Mouse (Mus musculus) cerebellum, postnatal 10 days (tissue): ENCODE data around the gene Oas1a.
A peak's percentile ranks its signal among the peaks of the same experiment; 100 is the strongest.
"Not testable (repeated sequence)": the region's sequence is repeated elsewhere in the genome, so short reads cannot be mapped to it uniquely, and the experiment has no call there.

Experiments used
- DNase-seq, 2 experiments: peaks; one replicate each; pipeline ENCODE4 v3.0.0; 2021; ENCODE audit warnings: mixed read lengths in 2 of 2

Gene Oas1a

GRCm38 (mm10) chr5:120906791-120907733, at the start of gene Oas1a:
TSS of gene Oas1a (minus strand) at chr5:120907521.
- not testable (repeated sequence) for DNase-seq

DNA sequence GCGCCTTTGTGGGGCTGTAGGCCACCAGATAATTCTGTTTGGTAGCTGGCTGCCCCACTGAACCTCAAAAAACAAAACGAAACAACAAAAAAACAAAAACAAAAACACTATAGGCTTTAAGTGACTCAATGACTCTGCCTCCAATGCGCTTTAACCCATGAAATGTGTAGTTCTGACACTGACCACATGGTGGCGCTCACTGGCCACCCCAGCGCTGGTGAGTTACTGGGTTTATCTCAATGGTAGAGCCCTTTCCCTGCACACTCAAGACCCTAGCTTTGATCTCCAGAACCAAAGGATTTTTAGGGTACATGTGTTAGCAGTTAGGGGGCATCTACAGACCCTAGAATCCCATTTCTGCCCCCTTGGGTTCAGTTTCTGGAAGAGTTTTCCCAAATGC, 46.7 kb upstream of the Oas1a start:
- peak; percentile 79 to 82 for DNase-seq

DNA sequence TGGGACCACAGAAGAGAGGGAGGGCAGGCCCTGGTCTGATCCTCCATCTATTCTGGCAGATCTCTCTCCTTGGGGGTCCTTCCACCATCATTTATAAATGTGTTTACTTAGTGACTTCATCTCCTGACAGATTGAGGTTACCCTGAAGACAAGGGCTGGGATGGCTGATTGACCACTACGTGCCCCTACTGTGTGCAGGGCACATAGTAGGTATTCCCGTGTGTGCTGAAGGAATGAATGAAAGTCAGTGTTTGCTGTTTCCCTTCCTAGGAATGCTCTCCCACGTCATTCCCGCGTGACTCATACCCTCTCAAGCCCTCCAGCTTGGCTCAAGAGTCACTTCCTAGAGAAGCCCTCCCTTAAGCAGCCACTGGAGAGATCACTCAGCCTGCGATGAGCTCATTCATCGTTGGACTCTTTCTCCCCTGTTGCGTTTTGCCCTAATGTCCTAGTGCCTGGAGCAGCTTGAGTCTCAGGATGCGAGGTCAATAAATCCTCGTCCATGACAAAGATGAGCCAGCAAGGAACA, 45.0 kb upstream of the Oas1a start:
- no peak for DNase-seq

GRCm38 (mm10) chr5:120942076-120942475, 34.8 kb upstream of the Oas1a start:
- DNase-seq: peak in 1 of 2 experiments; percentile 49

DNA sequence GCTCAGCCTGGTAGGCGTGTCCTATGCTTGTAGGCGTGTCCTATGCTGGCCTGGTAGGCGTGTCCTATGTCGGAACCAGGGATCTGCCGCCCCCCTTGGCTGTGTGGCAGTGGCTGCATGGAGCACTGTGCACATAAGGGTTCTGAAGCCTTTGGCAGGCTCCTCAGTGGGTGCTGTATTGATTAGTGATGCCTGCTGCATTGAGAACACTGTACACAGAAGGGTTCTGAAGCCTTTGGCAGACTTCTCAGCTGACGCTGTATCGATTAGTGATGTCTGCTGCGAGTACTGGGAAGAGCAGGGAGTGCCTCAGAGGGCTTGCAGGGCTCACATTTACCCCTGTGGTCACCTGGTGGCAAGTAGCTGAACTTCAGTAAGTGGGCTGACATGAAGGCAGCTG, 31.3 kb upstream of the Oas1a start:
- DNase-seq: no peak

- no peak for DNase-seq
Measured at GRCm38 (mm10) chr5:120937841-120938240, 30.5 kb upstream of the Oas1a start.

GRCm38 (mm10) chr5:120933966-120934365, 26.6 kb upstream of the Oas1a start:
- DNase-seq: no peak

GRCm38 (mm10) chr5:120927036-120927435, 19.7 kb upstream of the Oas1a start:
- peak; percentile 52 to 56 for DNase-seq

- not testable (repeated sequence) for DNase-seq
Measured at GRCm38 (mm10) chr5:120926311-120926710, 19.0 kb upstream of the Oas1a start.

DNA sequence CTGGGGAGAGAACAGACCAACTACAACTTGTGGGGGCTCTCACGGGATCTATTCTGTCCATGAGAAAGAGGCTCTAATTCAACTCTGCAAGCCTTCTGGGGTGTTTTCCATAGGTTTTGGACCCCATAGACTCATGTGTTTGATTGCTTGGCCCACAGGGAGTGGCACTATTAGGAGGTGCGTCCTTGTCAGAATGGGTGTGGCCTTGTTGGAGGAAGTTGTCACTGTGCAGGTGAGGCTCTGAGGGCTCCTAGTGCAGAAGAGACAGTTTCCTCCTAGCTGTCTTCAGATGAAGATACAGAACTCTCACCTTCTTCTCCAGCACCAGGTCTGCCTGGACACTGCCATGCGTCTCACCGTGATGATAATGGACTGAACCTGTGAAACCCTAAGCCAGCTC, 17.2 kb upstream of the Oas1a start:
- DNase-seq: not testable (repeated sequence)

DNA sequence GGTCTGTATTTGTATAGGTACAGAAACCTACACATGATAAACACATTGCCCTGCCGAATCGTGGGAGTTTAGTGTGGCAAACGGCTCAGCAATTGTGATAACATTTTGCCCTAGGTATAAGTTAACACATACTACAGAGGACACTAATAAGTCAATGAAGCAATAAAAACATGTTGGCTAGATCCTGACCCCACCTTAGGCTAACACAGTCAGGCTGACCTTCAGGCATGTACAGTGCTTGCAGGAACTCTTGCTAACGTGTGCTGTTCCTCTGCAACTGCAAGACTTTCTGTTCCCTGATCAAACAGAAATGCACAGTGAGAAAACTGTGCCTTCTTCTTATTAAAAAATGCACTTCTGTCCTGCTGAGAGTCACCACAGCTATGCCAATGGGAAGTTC, 16.6 kb upstream of the Oas1a start:
- DNase-seq: no peak

GRCm38 (mm10) chr5:120920296-120920695, 13.0 kb upstream of the Oas1a start:
- no peak for DNase-seq

DNA sequence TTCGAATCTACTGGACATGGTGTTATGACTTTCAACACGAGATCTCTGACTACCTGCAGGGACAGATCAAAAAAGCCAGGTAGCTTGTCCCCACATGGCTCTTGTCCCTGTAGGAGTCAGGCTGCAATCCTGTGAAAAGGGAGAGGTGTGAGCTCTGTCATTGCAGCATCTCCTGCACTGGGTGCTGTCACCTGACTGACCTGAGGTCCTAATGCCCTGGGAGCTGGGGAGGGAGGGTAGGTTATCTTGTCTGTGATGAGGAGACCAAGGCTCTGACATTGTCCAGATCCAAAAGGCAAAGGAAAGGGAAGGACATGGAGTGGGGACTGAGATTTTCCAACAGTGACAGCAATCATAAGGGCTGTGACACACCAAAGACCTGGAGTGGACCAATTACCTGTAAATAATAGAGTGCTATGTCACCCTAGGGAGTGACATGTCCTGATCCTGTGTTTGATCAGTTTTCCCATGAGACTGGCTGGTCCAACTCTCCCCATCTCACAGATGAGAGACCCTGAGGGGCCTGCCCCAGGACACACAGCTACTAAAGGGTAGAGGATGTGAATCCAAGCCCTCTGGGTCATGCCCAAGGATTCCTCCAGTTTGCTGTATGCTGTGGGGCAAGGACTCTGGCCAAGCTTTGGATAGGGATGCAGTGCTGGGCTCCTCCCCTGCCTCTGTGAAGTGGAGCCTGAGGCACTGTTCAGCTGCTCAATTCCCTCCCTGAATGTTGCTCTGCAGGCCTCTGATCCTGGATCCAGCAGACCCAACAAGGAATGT, 12.0 kb upstream of the Oas1a start:
- DNase-seq: not testable (repeated sequence)

GRCm38 (mm10) chr5:120914204-120914603, 6.9 kb upstream of the Oas1a start, which contains the start of gene Oas1d:
TSS of gene Oas1d (plus strand) at chr5:120914536.
- not testable (repeated sequence) for DNase-seq

GRCm38 (mm10) chr5:120908196-120908920, 1.0 kb upstream of the Oas1a start:
- no peak for DNase-seq

DNA sequence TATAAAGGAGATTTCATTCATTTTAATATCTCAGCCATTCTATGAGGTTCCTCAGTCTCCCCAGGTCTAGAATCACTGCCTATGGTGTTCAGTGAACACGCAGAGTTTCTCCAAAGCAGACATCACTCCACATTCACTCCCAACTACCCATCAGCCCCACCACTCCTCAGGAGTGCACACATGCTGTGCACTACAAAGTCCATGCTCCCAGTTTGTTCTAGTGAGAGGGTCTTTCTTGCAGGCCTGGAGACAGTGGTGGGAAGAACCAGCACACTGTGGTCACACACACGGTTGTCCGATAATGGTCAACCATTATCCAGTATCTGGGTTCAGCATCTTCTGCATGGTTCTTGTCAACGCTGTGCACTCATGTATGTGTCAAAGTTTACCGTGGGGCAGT, 5.3 kb downstream of the Oas1a start:
- DNase-seq: no peak

GRCm38 (mm10) chr5:120900666-120901065, 6.7 kb downstream of the Oas1a start:
- DNase-seq: no peak

GRCm38 (mm10) chr5:120898726-120899125, 8.6 kb downstream of the Oas1a start:
- no peak for DNase-seq

DNA sequence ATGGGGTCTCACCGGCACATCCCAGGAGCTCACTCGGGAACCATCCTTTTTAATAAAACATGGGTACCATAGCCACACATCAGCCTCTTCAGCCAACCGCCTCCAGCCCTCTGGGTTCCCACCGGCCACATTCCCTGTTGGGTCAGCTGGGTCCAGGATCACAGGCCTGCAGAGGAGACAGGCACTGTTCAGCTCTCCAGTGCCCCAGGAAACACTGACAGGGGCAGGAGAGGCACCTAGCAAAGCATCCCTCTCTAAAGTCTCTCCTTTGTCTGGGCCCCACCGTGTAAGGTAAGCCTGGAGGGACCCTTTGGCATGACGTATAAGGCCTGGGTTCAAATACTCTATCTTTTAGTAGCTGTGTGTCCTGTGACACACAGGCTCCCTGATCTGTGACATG, 9.0 kb downstream of the Oas1a start:
- no peak for DNase-seq

GRCm38 (mm10) chr5:120895231-120895900, 12.0 kb downstream of the Oas1a start:
- no peak for DNase-seq

- not testable (repeated sequence) for DNase-seq
Measured at GRCm38 (mm10) chr5:120894692-120895091, 12.6 kb downstream of the Oas1a start.

- not testable (repeated sequence) for DNase-seq
Measured at GRCm38 (mm10) chr5:120893866-120894265, 13.5 kb downstream of the Oas1a start.
